Mouse (Mus musculus) midbrain, embryonic 16.5 days (tissue): ENCODE measurements around the gene Nedd9. TPM values are rescaled to one million over a fixed set of nuclear protein-coding genes. Genes with fewer than 3 reads are reported as not detected.

Source experiments
- ATAC-seq: fragments of 200-750 bp; cut with Nextera tagmentation; 2 replicates; pipeline ENCODE4 v1.8.0; 2017; ENCODE audit warnings: moderate TSS enrichment
- H3K27ac ChIP-seq: fragments of 300-500 bp; sonication (generic); 2 replicates; pipeline ENCODE4 v1.5.1; 2014; ENCODE audit warnings: mild to moderate bottlenecking, low read length, mixed read lengths
- H3K27me3 ChIP-seq: fragments of 300-500 bp; sonication (generic); 2 replicates; pipeline ENCODE4 v1.6.1; 2014; ENCODE audit warnings: low read depth, low read length, mixed read lengths; ENCODE audit not compliant: control insufficient read depth, insufficient read depth
- H3K36me3 ChIP-seq: fragments of 300-500 bp; sonication (generic); 2 replicates; pipeline ENCODE4 v1.6.1; 2014; ENCODE audit warnings: mild to moderate bottlenecking, low read length, moderate library complexity, mixed read lengths; ENCODE audit not compliant: control insufficient read depth, insufficient read depth
- H3K4me1 ChIP-seq: fragments of 300-500 bp; sonication (generic); 2 replicates; pipeline ENCODE4 v1.6.1; 2014; ENCODE audit warnings: mild to moderate bottlenecking, low read length, mixed read lengths; ENCODE audit not compliant: control insufficient read depth, insufficient read depth
- H3K4me2 ChIP-seq: fragments of 300-500 bp; sonication (generic); 2 replicates; pipeline ENCODE4 v1.6.1; 2014; ENCODE audit warnings: mild to moderate bottlenecking, low read length, mixed read lengths
- H3K4me3 ChIP-seq: fragments of 300-500 bp; sonication (generic); 2 replicates; pipeline ENCODE4 v1.5.1; 2014; ENCODE audit warnings: low read depth, mild to moderate bottlenecking, low read length, moderate library complexity, mixed read lengths
- H3K9ac ChIP-seq: fragments of 300-500 bp; sonication (generic); 2 replicates; pipeline ENCODE4 v1.6.1; 2014; ENCODE audit warnings: low read depth, low read length, mixed read lengths
- H3K9me3 ChIP-seq: fragments of 300-500 bp; sonication (generic); replicated peaks from 2 replicates; pipeline ENCODE4 v1.6.1; 2014; ENCODE audit warnings: mild to moderate bottlenecking, low read length, mixed read lengths; ENCODE audit not compliant: control insufficient read depth, poor library complexity, severe bottlenecking
- WGBS: fragments of 180-500 bp; shearing (Covaris S2); extraction: QIAGEN DNeasy Blood & Tissue Kit; methylation state at CpG from one replicate; pipeline ENCODE4 v1.1.7; 2014; 5-methylcytosine and 5-hydroxymethylcytosine counted together
- polyA plus RNA-seq: library from polyadenylated mRNA; unstranded; fragments of >200 nt; fragmentation: Nextera tagmentation; extraction: Ambion mirVana; gene quantifications from 2 replicates; pipeline ENCODE4 v1.2.1, GENCODE M21; 2015

Nedd9 gene
- polyA plus RNA-seq, 1 experiment from 2014 or later, result 12.8 TPM

DNA sequence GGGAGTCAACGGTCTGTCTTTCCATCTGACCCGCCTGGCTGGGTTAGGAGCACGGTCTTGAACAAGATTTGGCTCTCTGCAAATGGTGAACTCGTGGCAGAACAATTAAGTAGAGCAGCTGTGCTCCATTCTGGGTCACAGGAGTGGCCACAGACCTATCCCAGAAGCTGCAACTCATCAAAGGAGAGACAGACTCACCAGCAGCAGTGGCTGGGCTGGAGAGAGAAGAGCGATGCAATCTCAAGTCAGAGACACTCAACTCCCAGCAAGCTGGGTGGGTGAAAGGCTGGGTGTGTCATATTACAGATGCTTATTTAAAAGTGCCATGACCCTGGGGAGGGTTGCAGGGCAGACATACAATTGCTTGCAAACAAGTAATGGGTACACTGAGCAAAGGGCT, 50.4 kb downstream of the Nedd9 start:
- 88% methylated on average over 5 of the region's 5 CpGs for WGBS
- Histone ChIP-seq H3K9ac (no peak overlapping the region), H3K4me3 (no peak overlapping the region), H3K27me3 (no peaks in the 10 kb centered on the region), H3K36me3 (no peaks in the 10 kb centered on the region), H3K4me1 (no peaks in the 10 kb centered on the region), H3K9me3 (0 out of 2 replicates have a peak, but pooled peaks cover 3% of the 10 kb centered on the region), H3K4me2 (no peak overlapping the region), H3K27ac (no peak overlapping the region)
- ATAC-seq, result no peak

GRCm38 (mm10) chr13:41433201-41433600, 54.0 kb downstream of the Nedd9 start:
- no peaks in the 10 kb centered on the region for H3K36me3 ChIP-seq
- H3K4me2 ChIP-seq, result no peak overlapping the region
- ATAC-seq, result no peak
- no peak overlapping the region for H3K4me3 ChIP-seq
- H3K9me3 ChIP-seq, result no peaks in the 10 kb centered on the region
- H3K27me3 ChIP-seq, result no peaks in the 10 kb centered on the region
- no peak overlapping the region for H3K27ac ChIP-seq
- 88% methylated on average over 6 of the region's 6 CpGs for WGBS
- H3K9ac ChIP-seq, result no peak overlapping the region
- no peaks in the 10 kb centered on the region for H3K4me1 ChIP-seq

DNA sequence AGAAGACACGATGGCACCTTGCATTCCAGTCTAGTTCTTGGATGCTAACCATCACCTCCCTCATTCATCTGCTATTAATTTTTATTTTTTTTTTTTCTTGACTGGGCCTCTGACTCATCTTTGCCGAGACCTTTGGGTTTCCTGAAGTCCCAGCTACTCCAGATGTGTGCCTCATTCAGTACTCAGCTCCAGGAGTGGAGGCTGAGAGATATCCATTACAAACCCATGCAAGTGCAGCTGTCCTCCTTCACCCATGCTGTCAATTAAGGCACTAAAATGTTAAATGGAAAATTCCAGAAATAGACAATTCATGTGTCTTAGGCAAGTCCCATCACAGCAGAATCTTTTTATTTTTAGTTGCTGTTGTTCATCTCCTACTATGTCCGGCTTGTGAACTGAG, 55.4 kb downstream of the Nedd9 start:
- Histone ChIP-seq H3K9me3 (no peaks in the 10 kb centered on the region), H3K27me3 (no peaks in the 10 kb centered on the region), H3K4me1 (no peaks in the 10 kb centered on the region), H3K36me3 (no peaks in the 10 kb centered on the region), H3K27ac (no peak overlapping the region), H3K9ac (no peak overlapping the region), H3K4me3 (no peak overlapping the region), H3K4me2 (no peak overlapping the region)
- ATAC-seq, result no peak
- 91% methylated on average over 3 of the region's 3 CpGs for WGBS

DNA sequence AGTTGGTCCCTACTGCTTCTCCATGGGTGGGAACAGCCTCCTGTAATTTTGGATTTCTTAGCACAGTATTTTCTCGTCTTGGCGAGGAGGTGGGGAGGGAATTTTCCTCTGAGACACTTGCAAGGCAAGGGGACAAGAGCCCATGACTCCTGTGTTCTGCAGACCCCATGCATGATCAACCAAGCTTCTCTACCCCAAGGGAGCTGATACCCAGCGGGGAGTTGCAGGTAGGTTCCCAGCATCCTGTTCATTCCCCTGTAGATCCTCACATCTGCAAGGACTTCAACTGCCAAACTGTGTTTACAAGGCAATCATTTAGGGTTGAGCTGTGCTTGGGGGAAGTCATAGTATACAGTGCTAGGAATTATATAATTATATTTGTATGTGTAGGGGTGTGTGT, 60.1 kb downstream of the Nedd9 start:
- no peaks in the 10 kb centered on the region for H3K36me3 ChIP-seq

DNA sequence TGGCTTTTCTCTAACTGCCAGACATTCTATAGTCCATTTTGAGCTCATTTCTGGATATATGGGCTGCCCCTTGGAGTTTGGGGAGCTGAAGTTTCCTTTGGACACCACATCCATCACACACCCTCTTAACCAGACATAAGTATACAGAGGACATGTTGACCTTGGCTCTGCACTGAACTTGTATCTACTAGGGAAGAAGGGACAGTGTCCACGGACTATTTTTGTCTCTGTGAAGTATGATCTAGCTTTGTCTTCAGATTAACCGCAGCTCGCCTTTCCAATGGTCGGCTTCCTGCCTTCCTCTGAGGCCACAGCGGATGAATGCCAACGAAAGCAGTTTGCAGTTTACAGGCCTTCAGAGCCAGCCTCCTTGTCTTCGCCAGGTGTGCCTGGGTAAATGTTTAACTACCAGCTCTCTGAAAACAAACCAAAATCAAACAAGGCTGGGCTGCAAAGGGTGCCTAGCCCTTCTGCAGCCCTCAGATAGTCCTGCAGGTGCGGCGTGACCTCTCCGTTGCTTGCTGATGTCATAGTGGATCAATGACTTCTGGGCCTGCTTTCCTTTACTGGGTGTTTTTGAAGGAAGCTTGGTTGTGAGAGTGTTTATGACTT, 63.6 kb downstream of the Nedd9 start:
- Histone ChIP-seq H3K9ac (no peak overlapping the region), H3K4me2 (no peak overlapping the region), H3K9me3 (no peaks in the 10 kb centered on the region)

More for the DNA sequence above, 60.1 kb downstream of the Nedd9 start:
- H3K4me1 ChIP-seq, result no peaks in the 10 kb centered on the region
- H3K9ac ChIP-seq, result no peak overlapping the region
- 86% methylated on average over 3 of the region's 3 CpGs for WGBS
- no peaks in the 10 kb centered on the region for H3K9me3 ChIP-seq
- H3K4me2 ChIP-seq, result no peak overlapping the region
- H3K27me3 ChIP-seq, result no peaks in the 10 kb centered on the region
- ATAC-seq, result no peak
- no peak overlapping the region for H3K27ac ChIP-seq
- H3K4me3 ChIP-seq, result no peak overlapping the region

DNA sequence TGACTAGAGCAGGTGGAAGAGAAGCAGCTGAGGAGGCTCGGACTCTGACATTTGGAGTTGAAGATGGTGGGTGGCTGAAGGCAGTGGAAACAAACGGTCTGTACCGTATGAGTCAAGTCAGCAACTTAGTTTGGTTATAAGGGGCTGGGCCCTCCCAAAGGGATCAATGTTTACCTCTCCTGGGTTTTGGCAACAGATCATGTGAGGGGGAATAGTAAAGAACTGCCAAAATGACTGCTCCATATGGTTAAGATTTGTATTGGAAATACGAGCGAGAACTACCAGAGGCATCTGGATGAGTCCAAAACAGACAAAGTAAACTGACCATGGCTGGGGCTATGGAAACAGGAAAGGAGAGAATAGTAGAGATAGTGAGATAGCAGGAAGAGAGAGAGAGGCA, 64.6 kb downstream of the Nedd9 start:
- H3K27me3 ChIP-seq, result no peaks in the 10 kb centered on the region
- H3K9me3 ChIP-seq, result no peaks in the 10 kb centered on the region
- 93% methylated on average over 5 of the region's 5 CpGs for WGBS
- H3K27ac ChIP-seq, result no peak overlapping the region
- no peak overlapping the region for H3K4me2 ChIP-seq
- ATAC-seq, result no peak
- H3K36me3 ChIP-seq, result no peaks in the 10 kb centered on the region
- no peaks in the 10 kb centered on the region for H3K4me1 ChIP-seq
- H3K9ac ChIP-seq, result no peak overlapping the region
- no peak overlapping the region for H3K4me3 ChIP-seq

More for the DNA sequence above, 63.6 kb downstream of the Nedd9 start:
- Histone ChIP-seq H3K36me3 (no peaks in the 10 kb centered on the region), H3K4me1 (no peaks in the 10 kb centered on the region), H3K27me3 (no peaks in the 10 kb centered on the region), H3K4me3 (no peak overlapping the region), H3K27ac (no peak overlapping the region)
- 90% methylated on average over 10 of the region's 10 CpGs for WGBS
- ATAC-seq, result no peak

GRCm38 (mm10) chr13:41420376-41420775, 66.8 kb downstream of the Nedd9 start:
- H3K4me1 ChIP-seq, result peaks cover 11% of the 10 kb centered on the region
- no peak overlapping the region for H3K9ac ChIP-seq
- no peaks in the 10 kb centered on the region for H3K27me3 ChIP-seq
- H3K27ac ChIP-seq, result no peak overlapping the region
- H3K4me3 ChIP-seq, result no peak overlapping the region
- no peaks in the 10 kb centered on the region for H3K9me3 ChIP-seq
- ATAC-seq, result no peak
- 85% methylated on average over 4 of the region's 4 CpGs for WGBS
- H3K4me2 ChIP-seq, result no peak overlapping the region
- H3K36me3 ChIP-seq, result no peaks in the 10 kb centered on the region

DNA sequence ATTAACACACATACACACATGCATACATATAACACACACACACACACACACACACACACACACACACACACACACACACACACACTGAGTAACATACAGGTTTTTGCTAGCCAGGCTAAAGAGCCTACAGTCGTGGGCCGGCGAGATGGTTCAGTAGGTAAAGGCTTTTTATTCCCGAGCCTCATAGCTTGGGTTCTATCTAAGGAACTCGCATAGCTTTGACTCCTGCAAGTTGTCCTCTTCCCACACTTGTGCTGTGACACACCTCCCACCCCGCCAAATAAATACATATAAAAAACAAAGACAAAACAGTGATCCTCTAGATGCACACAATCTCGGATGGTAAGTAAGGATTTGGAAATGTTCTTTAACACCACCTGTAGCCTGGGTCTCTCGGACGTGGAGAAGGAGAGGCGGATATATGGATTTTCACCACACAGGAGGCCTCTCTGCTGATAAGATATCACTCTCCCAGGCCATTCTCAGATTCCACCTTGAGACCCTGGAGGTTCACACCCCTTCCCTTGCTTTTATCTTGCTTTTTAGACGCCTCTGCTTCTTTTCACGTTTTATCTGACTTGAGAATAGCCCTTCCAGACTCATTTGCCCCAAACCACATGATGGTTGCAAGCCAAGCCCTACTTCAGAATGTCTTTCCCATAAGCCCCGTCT, 68.8 kb downstream of the Nedd9 start:
- 89% methylated on average over 13 of the region's 13 CpGs for WGBS
- Histone ChIP-seq H3K4me2 (no peak overlapping the region), H3K27me3 (no peaks in the 10 kb centered on the region), H3K36me3 (no peaks in the 10 kb centered on the region), H3K27ac (no peak overlapping the region), H3K4me1 (peaks cover 11% of the 10 kb centered on the region), H3K9ac (no peak overlapping the region), H3K9me3 (no peaks in the 10 kb centered on the region), H3K4me3 (no peak overlapping the region)
- ATAC-seq, result no peak
